Mouse (Mus musculus) spleen, adult 18-20 months (tissue): Measurements from ENCODE around the gene Optn.

Source experiments
- DNase-seq, 2 experiments: peaks; one replicate each; pipeline ENCODE4 v3.0.0; 2022; ENCODE audit warnings: mixed read lengths in 2 of 2

The Optn gene

GRCm38 (mm10) chr2:5027057-5027456 is 36.8 kb downstream of the Optn start:
- no peak for DNase-seq

GRCm38 (mm10) chr2:5025162-5025733 is 38.6 kb downstream of the Optn start:
- no peak for DNase-seq

- DNase-seq: no peak
These were observed 40.0 kb downstream of the Optn start for GRCm38 (mm10) chr2:5023699-5024399.

- DNase-seq: no peak
These were observed 40.6 kb downstream of the Optn start for GRCm38 (mm10) chr2:5023275-5023674.

GRCm38 (mm10) chr2:5019708-5020107 is 44.1 kb downstream of the Optn start:
- no peak for DNase-seq

GRCm38 (mm10) chr2:5016922-5017321 is 46.9 kb downstream of the Optn start:
- DNase-seq: no peak

GRCm38 (mm10) chr2:5015527-5015926 is 48.3 kb downstream of the Optn start:
- no peak for DNase-seq

GRCm38 (mm10) chr2:5014616-5015015 is 49.2 kb downstream of the Optn start:
- peak in 1 of 2 experiments; percentile 12 for DNase-seq

- peak; percentile 78 to 87 for DNase-seq
These were observed 51.1 kb downstream of the Optn start, which contains the start of gene Mcm10 for GRCm38 (mm10) chr2:5012491-5013324. Mcm10 (minus strand) TSS chr2:5012791.

GRCm38 (mm10) chr2:5011898-5012490 is 51.9 kb downstream of the Optn start:
- DNase-seq: no peak

GRCm38 (mm10) chr2:5007107-5007506 is 56.7 kb downstream of the Optn start:
- DNase-seq: no peak

GRCm38 (mm10) chr2:5001266-5001665 is 62.6 kb downstream of the Optn start:
- DNase-seq: no peak

GRCm38 (mm10) chr2:4998905-4999304 is 64.9 kb downstream of the Optn start:
- peak in 1 of 2 experiments; percentile 6 for DNase-seq

GRCm38 (mm10) chr2:4996421-4996824 is 67.4 kb downstream of the Optn start:
- DNase-seq: no peak

- DNase-seq: no peak
These were observed 68.2 kb downstream of the Optn start for GRCm38 (mm10) chr2:4995646-4996045.

- no peak for DNase-seq
These were observed 69.4 kb downstream of the Optn start for GRCm38 (mm10) chr2:4994436-4994835.

GRCm38 (mm10) chr2:4993584-4993983 is 70.3 kb downstream of the Optn start:
- no peak for DNase-seq

GRCm38 (mm10) chr2:4988826-4989424 is 74.9 kb downstream of the Optn start:
- no peak for DNase-seq

GRCm38 (mm10) chr2:4987388-4988180 is 76.3 kb downstream of the Optn start:
- DNase-seq: no peak

- DNase-seq: no peak
These were observed 77.1 kb downstream of the Optn start for GRCm38 (mm10) chr2:4986798-4987197.

- DNase-seq: no peak
These were observed 78.9 kb downstream of the Optn start for GRCm38 (mm10) chr2:4985000-4985399.

- no peak for DNase-seq
These were observed 79.9 kb downstream of the Optn start for GRCm38 (mm10) chr2:4983987-4984386.
